ENCODE assay signal across 9 mouse cellular contexts in the genomic region with DNA sequence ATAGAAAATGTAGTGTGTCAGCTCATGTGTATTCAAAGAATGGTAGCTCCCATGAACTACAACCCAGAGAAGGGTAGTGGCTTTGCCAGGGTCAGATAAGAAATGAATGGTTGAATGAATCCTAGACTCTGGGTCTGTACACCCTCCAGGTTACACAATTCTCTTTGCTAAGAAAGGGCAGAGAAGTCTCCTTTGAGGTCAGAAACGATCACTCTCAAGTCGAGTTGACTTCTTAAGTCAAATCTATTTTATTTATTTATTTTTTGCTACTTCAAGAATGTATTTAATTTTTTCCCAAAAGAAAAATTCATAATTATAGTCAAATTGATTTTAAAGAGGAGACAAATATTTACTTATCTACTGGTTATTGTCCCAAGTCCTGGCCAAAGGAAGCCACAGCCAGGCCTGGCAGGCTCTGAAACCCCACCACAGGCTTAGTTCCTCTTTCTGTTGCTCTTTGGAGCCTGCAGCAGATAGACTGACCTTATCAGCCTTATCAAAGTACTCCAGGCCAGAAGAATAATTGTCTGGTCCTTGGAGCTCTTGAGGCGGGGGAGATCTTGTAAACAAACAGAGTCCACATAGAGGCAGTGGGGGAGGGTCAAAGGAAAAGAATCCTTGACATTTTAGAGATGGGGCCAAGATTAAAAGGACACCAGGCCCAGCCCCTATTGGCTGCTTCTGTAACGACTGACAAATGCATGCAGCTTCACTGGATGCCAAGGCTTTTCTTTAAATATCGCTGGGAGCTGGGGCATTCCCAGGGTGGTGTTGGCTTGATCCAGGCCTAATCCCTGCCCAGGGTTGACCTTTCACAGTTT.
A peak's percentile ranks its signal among the peaks of the same experiment; 100 is the strongest.
DNase-seq lines count a peak whose midpoint lies in the region; ATAC-seq and TF ChIP-seq lines count a peak whose summit lies in the region.
"Had no signal": no experiment of that assay in that cellular context is flagged by ENCODE, and none has a peak within 500 bp of the region (broad histone marks: within the 10 kb centered on the region; RNA-seq: fewer than 3 reads in every experiment).

No protein-coding gene starts in this region.

- H3K4me1 ChIP-seq in megakaryocyte, embryonic 14.5 days, result peaks cover 87% of the 10 kb centered on the region
- H3K4me1 ChIP-seq in midbrain, postnatal 0 days (ENCODE audit: insufficient read depth, low read length), result peaks cover 7% of the 10 kb centered on the region; the same call in 1 of the 2 replicates
- peaks cover 14% of the 10 kb centered on the region for H3K4me1 ChIP-seq in hindbrain, embryonic 12.5 days

- no peak overlapping the region for H3K4me2 ChIP-seq in midbrain, postnatal 0 days (ENCODE audit: low read depth, low read length, poor library complexity, severe bottlenecking)
- H3K4me2 ChIP-seq in hindbrain, embryonic 12.5 days (replicated peaks), result no peak overlapping the region

- intact Hi-C loops in gastrocnemius, adult 2 months (cut with DNase I), result loop anchor here (1.0 kb wide), 2 partner anchors 104 to 705 kb away; a partner anchor contains a TSS

- no peak for ATAC-seq in midbrain, postnatal 0 days (ENCODE audit: low FRiP score)
- ATAC-seq in hindbrain, embryonic 12.5 days (ENCODE audit: low FRiP score), result no peak

- no peaks in the 10 kb centered on the region for H3K27me3 ChIP-seq in megakaryocyte, embryonic 14.5 days (replicated peaks)
- no peaks in the 10 kb centered on the region for H3K27me3 ChIP-seq in midbrain, postnatal 0 days (ENCODE audit: insufficient read depth, low read length)
- H3K27me3 ChIP-seq in hindbrain, embryonic 12.5 days, result no peaks in the 10 kb centered on the region

- no peaks in the 10 kb centered on the region for H3K36me3 ChIP-seq in megakaryocyte, embryonic 14.5 days (replicated peaks; ENCODE audit: low read length)
- H3K36me3 ChIP-seq in midbrain, postnatal 0 days (ENCODE audit: insufficient read depth, low read length), result no peaks in the 10 kb centered on the region
- no peaks in the 10 kb centered on the region for H3K36me3 ChIP-seq in hindbrain, embryonic 12.5 days

- no peak overlapping the region for H3K9ac ChIP-seq in midbrain, postnatal 0 days (replicated peaks; ENCODE audit: low read length, poor library complexity, severe bottlenecking)
- no peak overlapping the region for H3K9ac ChIP-seq in hindbrain, embryonic 12.5 days

- peak overlapping the region; percentile 97 for H3K27ac ChIP-seq in gastrocnemius, adult 2 months
- H3K27ac ChIP-seq in midbrain, postnatal 0 days (ENCODE audit: low read depth, low read length), result no peak overlapping the region
- no peak overlapping the region for H3K27ac ChIP-seq in hindbrain, embryonic 12.5 days

- H3K4me3 ChIP-seq in gastrocnemius, adult 2 months, result peak overlapping the region; percentile 50
- H3K4me3 ChIP-seq in megakaryocyte, embryonic 14.5 days (replicated peaks), result peak overlapping the region; percentile 5
- no peak overlapping the region for H3K4me3 ChIP-seq in midbrain, postnatal 0 days (ENCODE audit: low read depth, low read length)
- no peak overlapping the region for H3K4me3 ChIP-seq in hindbrain, embryonic 12.5 days

- 52% methylated on average over 5 of the region's 5 CpGs for WGBS in midbrain, postnatal 0 days
- WGBS in hindbrain, embryonic 12.5 days, result 55% methylated on average over 5 of the region's 5 CpGs

- no peaks in the 10 kb centered on the region for H3K9me3 ChIP-seq in megakaryocyte, embryonic 14.5 days
- no peaks in the 10 kb centered on the region for H3K9me3 ChIP-seq in midbrain, postnatal 0 days (ENCODE audit: low read length)
- H3K9me3 ChIP-seq in hindbrain, embryonic 12.5 days (replicated peaks), result no peaks in the 10 kb centered on the region

- no peak; the same call in 1 of the 2 replicates for TF ChIP-seq CTCF in gastrocnemius, adult 2 months (IDR thresholded peaks at IDR 0.05)
- TF ChIP-seq CTCF in midbrain, postnatal 0 days (IDR thresholded peaks at IDR 0.05), result no peak

- DNase-seq in gastrocnemius, adult 2 months, result peak; percentile 69
- DNase-seq in gastrocnemius, postnatal 10 days, result no peak
- peak; percentile 50 for DNase-seq in adrenal gland, postnatal 25 days
- DNase-seq in kidney, postnatal 14 days, result peak; percentile 60
- DNase-seq in midbrain, postnatal 0 days (ENCODE audit: low spot score), result no peak
- DNase-seq in cerebellum, postnatal 10 days, result no peak
- DNase-seq: thymus, postnatal 4 days had no signal

Comparison
In these comparisons a context has a peak if more than half of its experiments do, and no peak if none do; other contexts are left out.
1. DNase-seq: peak in gastrocnemius, adult 2 months (single experiment), adrenal gland, postnatal 25 days (single experiment) and kidney, postnatal 14 days (single experiment); none in gastrocnemius, postnatal 10 days (single experiment), midbrain, postnatal 0 days (single experiment) and cerebellum, postnatal 10 days (0 of 2).
2. H3K4me3 ChIP-seq: peak in gastrocnemius, adult 2 months (single experiment) and megakaryocyte, embryonic 14.5 days (single experiment); none in midbrain, postnatal 0 days (single experiment) and hindbrain, embryonic 12.5 days (single experiment).